Comparison of ENCODE assay signal across 18 mouse cellular contexts in the genomic region with DNA sequence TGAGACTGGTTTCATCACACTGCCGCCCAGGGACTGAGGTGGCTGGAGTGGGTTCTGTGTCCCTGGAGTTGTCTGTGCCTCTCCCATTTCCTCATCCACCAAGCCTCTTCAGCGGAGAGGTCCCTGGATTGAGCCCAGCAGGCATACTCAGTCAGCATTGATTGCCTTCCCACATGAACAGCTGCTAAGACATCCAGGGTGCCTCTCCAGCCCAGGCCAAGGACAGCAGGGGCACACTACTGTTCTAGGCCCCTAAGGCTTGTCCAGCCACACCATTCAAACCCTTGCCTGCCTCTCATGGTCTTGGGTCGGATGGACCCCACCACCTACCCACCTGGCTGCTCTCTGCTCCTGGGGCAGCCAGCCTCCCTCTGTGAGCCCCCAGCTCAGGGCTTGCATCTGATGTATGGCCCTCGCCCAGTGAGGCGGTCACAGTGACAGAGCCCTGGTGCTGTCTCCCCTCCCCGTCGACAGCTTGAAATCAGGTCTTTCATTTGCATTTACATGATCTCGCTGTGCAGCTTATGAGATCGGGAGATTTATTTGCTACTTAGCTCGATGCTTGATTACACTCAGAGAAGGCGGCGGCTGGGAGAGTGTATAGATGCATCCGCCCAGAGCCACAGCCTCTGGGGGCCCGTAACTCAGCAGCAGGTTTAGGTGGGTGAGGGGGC. TPM values are rescaled to one million over a fixed set of nuclear protein-coding genes. Genes with fewer than 3 reads are reported as not detected.
A peak's percentile ranks its signal among the peaks of the same experiment; 100 is the strongest.
DNase-seq lines count a peak whose midpoint lies in the region; ATAC-seq and TF ChIP-seq lines count a peak whose summit lies in the region.
"Had no signal": no experiment of that assay in that cellular context is flagged by ENCODE, and none has a peak within 500 bp of the region (broad histone marks: within the 10 kb centered on the region; RNA-seq: fewer than 3 reads in every experiment).

No protein-coding gene starts in this region.

- H3K4me1 ChIP-seq in hindbrain, embryonic 14.5 days (replicated peaks; ENCODE audit: control insufficient read depth, insufficient read depth, low read length) = peaks cover 29% of the 10 kb centered on the region
- peaks cover 26% of the 10 kb centered on the region for H3K4me1 ChIP-seq in midbrain, embryonic 14.5 days (ENCODE audit: control insufficient read depth, insufficient read depth, low read length)
- H3K4me1 ChIP-seq in lung, postnatal 0 days (ENCODE audit: insufficient read depth, low read depth, low read length) = no peaks in the 10 kb centered on the region
- H3K4me1 ChIP-seq: embryonic facial prominence, embryonic 10.5 days; liver, embryonic 13.5 days; megakaryocyte, embryonic 14.5 days had no signal

- no peak overlapping the region for H3K4me3 ChIP-seq in hindbrain, embryonic 14.5 days (replicated peaks; ENCODE audit: low read length)
- no peak overlapping the region for H3K4me3 ChIP-seq in midbrain, embryonic 14.5 days (replicated peaks; ENCODE audit: low read depth, low read length)
- H3K4me3 ChIP-seq in lung, postnatal 0 days (ENCODE audit: low read depth, low read length) = no peak overlapping the region
- H3K4me3 ChIP-seq: embryonic facial prominence, embryonic 10.5 days; erythroblast, embryonic 14.5 days; liver, embryonic 13.5 days; megakaryocyte, embryonic 14.5 days had no signal

- no peaks in the 10 kb centered on the region for H3K9me3 ChIP-seq in hindbrain, embryonic 14.5 days (ENCODE audit: control insufficient read depth, low read length)
- no peaks in the 10 kb centered on the region for H3K9me3 ChIP-seq in midbrain, embryonic 14.5 days (ENCODE audit: control insufficient read depth, low read length)
- no peaks in the 10 kb centered on the region for H3K9me3 ChIP-seq in lung, postnatal 0 days (ENCODE audit: low read length)
- H3K9me3 ChIP-seq: embryonic facial prominence, embryonic 10.5 days; liver, embryonic 13.5 days had no signal

- TF ChIP-seq EP300 in lung, postnatal 0 days (IDR thresholded peaks at IDR 0.05) = no peak

- peak; percentile 43 to 66 for DNase-seq in cerebellum, postnatal 10 days
- DNase-seq in cerebellum, adult 11 months = no peak
- DNase-seq in hindbrain, embryonic 14.5 days (ENCODE audit: low spot score) = no peak
- DNase-seq in midbrain, embryonic 14.5 days = peak; percentile 63
- DNase-seq in retina, embryonic 14.5 days (ENCODE audit: low spot score) = peak; percentile 42
- no peak for DNase-seq in lung, postnatal 0 days (ENCODE audit: low spot score)
- DNase-seq in adrenal gland, postnatal 14 days = no peak
- no peak for DNase-seq in kidney, postnatal 36 days
- DNase-seq: adrenal gland, postnatal 25 days; cerebellum, postnatal 25 days; kidney, adult 8-10 months; liver, embryonic 13.5 days; right cerebral cortex, postnatal 25 days; thymus, adult 18-20 months had no signal

- no peak for TF ChIP-seq CTCF in lung, postnatal 0 days (IDR thresholded peaks at IDR 0.05)

- no peaks in the 10 kb centered on the region for H3K27me3 ChIP-seq in hindbrain, embryonic 14.5 days (ENCODE audit: control insufficient read depth, insufficient read depth, low read length)
- H3K27me3 ChIP-seq in midbrain, embryonic 14.5 days (ENCODE audit: control insufficient read depth, insufficient read depth, low read length) = no peaks in the 10 kb centered on the region
- H3K27me3 ChIP-seq in lung, postnatal 0 days (replicated peaks; ENCODE audit: insufficient read depth, low read length) = no peaks in the 10 kb centered on the region
- H3K27me3 ChIP-seq: liver, embryonic 13.5 days had no signal

- H3K27ac ChIP-seq in hindbrain, embryonic 14.5 days = peak overlapping the region; percentile 84
- H3K27ac ChIP-seq in midbrain, embryonic 14.5 days (replicated peaks; ENCODE audit: low read depth, low read length) = peak overlapping the region; percentile 37
- no peak overlapping the region for H3K27ac ChIP-seq in lung, postnatal 0 days (ENCODE audit: low read length)
- H3K27ac ChIP-seq: embryonic facial prominence, embryonic 10.5 days; liver, embryonic 13.5 days had no signal

- no peaks in the 10 kb centered on the region for H3K36me3 ChIP-seq in hindbrain, embryonic 14.5 days (replicated peaks; ENCODE audit: control insufficient read depth, insufficient read depth)
- no peaks in the 10 kb centered on the region for H3K36me3 ChIP-seq in midbrain, embryonic 14.5 days (ENCODE audit: control insufficient read depth, insufficient read depth, low read length)
- H3K36me3 ChIP-seq in lung, postnatal 0 days (ENCODE audit: insufficient read depth, low read length) = no peaks in the 10 kb centered on the region
- H3K36me3 ChIP-seq: embryonic facial prominence, embryonic 10.5 days; liver, embryonic 13.5 days had no signal

- WGBS in hindbrain, embryonic 14.5 days = 25% methylated on average over 14 of the region's 14 CpGs
- 27% methylated on average over 14 of the region's 14 CpGs for WGBS in midbrain, embryonic 14.5 days
- WGBS in lung, postnatal 0 days = 75% methylated on average over 14 of the region's 14 CpGs

- no peak overlapping the region; the same call in 1 of the 2 replicates for H3K9ac ChIP-seq in hindbrain, embryonic 14.5 days
- H3K9ac ChIP-seq in midbrain, embryonic 14.5 days (replicated peaks; ENCODE audit: low read length) = 0 out of 2 replicates have a peak overlapping the region, but pooled peaks have one; percentile 1
- H3K9ac ChIP-seq in lung, postnatal 0 days (replicated peaks; ENCODE audit: low read depth) = no peak overlapping the region
- H3K9ac ChIP-seq: liver, embryonic 13.5 days had no signal

- no peak for ATAC-seq in hindbrain, embryonic 14.5 days (ENCODE audit: low FRiP score)
- ATAC-seq in midbrain, embryonic 14.5 days (ENCODE audit: low FRiP score, low TSS enrichment) = no peak; the same call in 1 of the 2 replicates
- no peak for ATAC-seq in lung, postnatal 0 days

- no peak overlapping the region for H3K4me2 ChIP-seq in hindbrain, embryonic 14.5 days (replicated peaks)
- H3K4me2 ChIP-seq in midbrain, embryonic 14.5 days (ENCODE audit: low read length) = no peak overlapping the region
- H3K4me2 ChIP-seq in lung, postnatal 0 days (replicated peaks; ENCODE audit: low read depth, low read length) = no peak overlapping the region
- H3K4me2 ChIP-seq: liver, embryonic 13.5 days had no signal

RNA-seq across cellular contexts. Expression of a gene that starts 57.6 kb away (rescaled TPM):
- 0.56 and 0.78 TPM in 2 replicates for polyA plus RNA-seq in hindbrain, embryonic 14.5 days (2014; fragmentation: Nextera tagmentation; extraction: Ambion mirVana)
- polyA plus RNA-seq in midbrain, embryonic 14.5 days (2014; fragmentation: Nextera tagmentation; extraction: Ambion mirVana) = 1.1 and 1.3 TPM in 2 replicates
- 1.2 and 1.8 TPM in 2 replicates for polyA plus RNA-seq in lung, postnatal 0 days (2015; fragmentation: Nextera tagmentation; extraction: Ambion mirVana)
- total RNA-seq in adrenal gland, postnatal 14 days (2021) = 0.41 and 0.93 TPM in 2 replicates
- polyA plus RNA-seq: erythroblast, embryonic 14.5 days; limb, embryonic 11.5 days had no signal

Comparison
In these comparisons a context has a peak if more than half of its experiments do, and no peak if none do; other contexts are left out.
1. DNase-seq: peak in cerebellum, postnatal 10 days (2 of 2), midbrain, embryonic 14.5 days (single experiment) and retina, embryonic 14.5 days (single experiment); none in cerebellum, adult 11 months (single experiment), hindbrain, embryonic 14.5 days (single experiment), lung, postnatal 0 days (single experiment), adrenal gland, postnatal 14 days (single experiment) and kidney, postnatal 36 days (0 of 2).